Mouse (Mus musculus) erythroblast, adult 5-6 weeks (primary cell): ENCODE measurements around the gene Gm8362. TPM values are rescaled to one million over a fixed set of nuclear protein-coding genes. Genes with fewer than 3 reads are reported as not detected.
"Not testable (repeated sequence)": the region's sequence is repeated elsewhere in the genome, so short reads cannot be mapped to it uniquely, and the experiment has no call there.

ENCODE experiments used
- ATAC-seq: replicated peaks from 2 replicates; pipeline ENCODE4 v1.8.0; 2016; ENCODE audit warnings: moderate number of reproducible peaks, mild to moderate bottlenecking, moderate TSS enrichment, inconsistent platforms; ENCODE audit not compliant: poor library complexity, low FRiP score, severe bottlenecking
- total RNA-seq, 2 experiments: library from RNA; stranded (forward) in 1 of 2; stranded (reverse) in 1 of 2; fragments of 150-400 nt in 1 of 2; fragments of 200-764, 138-1000 nt in 1 of 2; gene quantifications; 2 replicates each; pipeline versions ENCODE4 v1.2.3 to v1.2.4; 2015 to 2017; ENCODE audit warnings: low replicate concordance in 2 of 2

Gene Gm8362
- not detected in 2 replicates for total RNA-seq (2015; ENCODE audit: low replicate concordance)
- total RNA-seq (2017; ENCODE audit: low replicate concordance): not detected in 2 replicates

DNA sequence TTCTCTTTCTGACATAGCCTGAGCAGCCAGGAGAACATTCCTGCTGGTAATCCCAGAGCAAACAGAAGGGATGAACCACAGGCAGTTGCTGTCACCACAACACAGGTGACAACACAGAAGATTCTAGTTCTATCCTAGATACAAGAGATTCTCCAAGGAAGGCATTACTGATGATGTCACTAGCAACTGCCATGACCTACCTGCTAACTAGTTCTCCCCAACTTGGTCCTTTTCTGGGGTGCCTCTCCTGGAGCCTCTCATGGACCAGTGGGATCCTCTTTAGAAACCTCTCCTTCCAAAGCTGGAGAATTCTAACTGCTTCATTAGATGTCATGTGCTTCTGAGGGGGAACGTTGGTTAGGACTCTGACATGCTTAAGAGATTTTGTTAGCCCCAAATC lies at the start of gene Gm8362:
Gene Gm8362, minus strand, starts transcription at position 101 of the 400 bp plus-strand sequence.
- ATAC-seq: not testable (repeated sequence)

DNA sequence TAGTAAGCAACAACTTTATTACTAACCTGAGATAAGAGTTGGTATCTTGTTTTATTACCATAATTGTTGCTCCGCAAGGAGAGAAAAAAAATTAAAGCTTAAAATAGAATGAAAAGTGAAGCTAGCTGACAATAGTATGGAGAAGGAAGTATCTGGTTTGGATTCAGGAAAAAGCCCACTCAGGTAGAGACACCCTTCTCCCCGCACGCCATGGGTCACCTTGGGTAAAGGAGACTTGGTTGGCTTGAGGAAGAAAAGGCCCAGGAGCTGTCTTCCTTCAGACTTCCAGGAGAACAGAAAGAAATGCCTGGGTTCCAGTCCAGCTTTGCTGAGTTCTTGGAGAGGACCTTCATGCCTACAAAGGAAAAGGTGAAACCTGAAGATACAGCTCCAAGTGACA lies 49.1 kb upstream of the Gm8362 start:
- not testable (repeated sequence) for ATAC-seq

- not testable (repeated sequence) for ATAC-seq
Observed at GRCm38 (mm10) chr14:6757231-6757536, 17.0 kb downstream of the Gm8362 start.

DNA sequence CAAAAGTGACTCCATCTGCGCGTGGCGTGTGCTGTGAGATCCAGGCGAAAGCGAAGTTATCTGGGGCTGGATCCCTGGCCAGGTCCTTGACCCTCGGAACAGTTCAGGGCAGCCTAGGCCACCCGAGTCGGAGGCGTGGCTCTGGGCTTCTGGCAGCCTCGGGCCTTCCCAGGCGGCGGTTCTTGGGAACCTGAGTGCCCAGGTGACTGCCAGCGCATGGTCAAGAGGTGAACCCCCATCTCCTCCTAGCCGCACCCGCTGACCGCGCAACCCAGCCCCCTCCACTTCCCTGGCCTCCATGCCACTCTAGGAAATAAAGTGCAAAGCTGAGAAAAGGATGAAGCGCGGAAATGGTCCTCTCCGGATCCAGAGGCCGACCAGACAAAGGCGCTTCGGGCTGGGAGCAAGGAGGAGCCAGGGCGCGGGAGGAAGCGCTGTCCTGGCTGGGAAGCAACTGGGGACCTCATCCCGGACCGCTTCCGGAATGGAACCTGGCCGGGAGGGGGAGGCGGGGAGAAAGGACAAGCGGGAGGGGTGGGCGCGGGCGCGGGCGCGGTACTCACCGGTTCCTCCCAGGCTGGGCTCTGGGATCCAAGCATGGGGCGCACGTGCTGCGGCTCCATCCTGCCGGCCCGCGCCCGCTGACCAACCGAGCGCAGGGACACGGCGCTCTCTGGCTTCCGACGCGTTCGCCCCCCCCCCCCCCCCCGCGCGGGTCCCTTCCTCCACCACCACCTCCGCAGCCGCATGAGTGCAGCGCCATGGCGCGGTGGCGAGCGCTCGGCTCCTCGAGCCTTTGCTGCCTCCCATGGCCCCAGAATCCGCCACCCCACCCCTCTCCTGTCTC lies 17.6 kb downstream of the Gm8362 start:
- ATAC-seq: not testable (repeated sequence)

DNA sequence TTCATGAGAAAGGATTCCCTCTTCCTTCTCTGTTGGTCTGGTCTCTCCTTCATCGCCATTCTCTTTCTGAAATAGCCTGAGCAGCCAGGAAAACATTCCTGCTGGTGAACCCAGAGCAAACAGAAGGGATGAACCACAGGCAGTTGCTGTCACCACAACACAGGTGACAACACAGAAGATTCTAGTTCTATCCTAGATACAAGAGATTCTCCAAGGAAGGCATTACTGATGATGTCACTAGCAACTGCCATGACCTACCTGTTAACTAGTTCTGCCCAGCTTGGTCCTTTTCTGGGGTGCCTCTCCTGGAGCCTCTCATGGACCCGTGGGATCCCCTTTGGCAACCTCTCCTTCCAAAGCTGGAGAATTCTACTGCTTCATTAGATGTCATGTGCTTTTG lies 32.0 kb downstream of the Gm8362 start, which contains the start of gene Gm3636:
Gene Gm3636, minus strand, starts transcription at position 101 of the 400 bp plus-strand sequence.
- ATAC-seq: not testable (repeated sequence)

DNA sequence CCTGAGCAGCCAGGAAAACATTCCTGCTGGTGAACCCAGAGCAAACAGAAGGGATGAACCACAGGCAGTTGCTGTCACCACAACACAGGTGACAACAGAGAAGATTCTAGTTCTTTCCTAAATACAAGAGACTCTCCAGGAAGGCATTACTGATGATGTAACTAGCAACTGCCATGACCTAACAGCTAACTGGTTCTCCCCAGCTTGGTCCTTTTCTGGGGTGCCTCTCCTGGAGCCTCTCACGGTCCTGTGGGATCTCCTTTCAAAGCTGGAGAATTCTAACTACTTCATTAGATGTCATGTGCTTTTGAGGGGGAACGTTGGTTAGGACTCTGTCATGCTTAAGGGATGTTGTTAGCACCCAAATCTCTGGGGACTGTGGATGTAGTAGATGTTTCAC lies 54.1 kb downstream of the Gm8362 start, which contains the start of gene Gm8050:
Gene Gm8050, minus strand, starts transcription at position 101 of the 400 bp plus-strand sequence.
- not testable (repeated sequence) for ATAC-seq

Other genes with a start within 250 kb of the Gm8362 start
- gene Gm8356, start 237.1 kb downstream of the Gm8362 start, total RNA-seq (2015; ENCODE audit: low replicate concordance): not detected in 2 replicates
- gene Gm8356, start 237.1 kb downstream of the Gm8362 start, total RNA-seq (2017; ENCODE audit: low replicate concordance): not detected in 2 replicates
- gene Gm3629, start 183.8 kb downstream of the Gm8362 start, total RNA-seq (2015; ENCODE audit: low replicate concordance): not detected in 2 replicates
- gene Gm3629, start 183.8 kb downstream of the Gm8362 start, total RNA-seq (2017; ENCODE audit: low replicate concordance): not detected in 2 replicates
- gene Gm3460, start 152.0 kb downstream of the Gm8362 start, total RNA-seq (2015; ENCODE audit: low replicate concordance): not detected in 2 replicates
- not detected in 2 replicates for gene Gm3460, start 152.0 kb downstream of the Gm8362 start, total RNA-seq (2017; ENCODE audit: low replicate concordance)
- gene Gm10251, start 90.2 kb downstream of the Gm8362 start, total RNA-seq (2015; ENCODE audit: low replicate concordance): not detected in 2 replicates
- not detected in 2 replicates for gene Gm10251, start 90.2 kb downstream of the Gm8362 start, total RNA-seq (2017; ENCODE audit: low replicate concordance)
- not detected in 2 replicates for gene Gm8050, start 54.2 kb downstream of the Gm8362 start, total RNA-seq (2015; ENCODE audit: low replicate concordance)
- gene Gm8050, start 54.2 kb downstream of the Gm8362 start, total RNA-seq (2017; ENCODE audit: low replicate concordance): not detected in 2 replicates
- gene Gm3636, start 32.1 kb downstream of the Gm8362 start, total RNA-seq (2015; ENCODE audit: low replicate concordance): not detected in 2 replicates
- not detected in 2 replicates for gene Gm3636, start 32.1 kb downstream of the Gm8362 start, total RNA-seq (2017; ENCODE audit: low replicate concordance)
- not detected in 2 replicates for gene Gm3642, start 65.9 kb upstream of the Gm8362 start, total RNA-seq (2015; ENCODE audit: low replicate concordance)
- not detected in 2 replicates for gene Gm3642, start 65.9 kb upstream of the Gm8362 start, total RNA-seq (2017; ENCODE audit: low replicate concordance)
- gene Gm3667, start 115.6 kb upstream of the Gm8362 start, total RNA-seq (2015; ENCODE audit: low replicate concordance): not detected in 2 replicates
- not detected in 2 replicates for gene Gm3667, start 115.6 kb upstream of the Gm8362 start, total RNA-seq (2017; ENCODE audit: low replicate concordance)
- gene Gm6356, start 199.4 kb upstream of the Gm8362 start, total RNA-seq (2015; ENCODE audit: low replicate concordance): not detected in 2 replicates
- not detected in 2 replicates for gene Gm6356, start 199.4 kb upstream of the Gm8362 start, total RNA-seq (2017; ENCODE audit: low replicate concordance)